Mouse (Mus musculus): Measurements from ENCODE around the gene Ajuba. TPM values are rescaled to one million over a fixed set of nuclear protein-coding genes. Genes with fewer than 3 reads are reported as not detected.

The Ajuba gene
- 10 to 100 TPM; 13.2 to 19.5 TPM for polyA plus RNA-seq (2012; fragmentation: generic; extraction: Trizol)

GRCm38 (mm10) chr14:54577089-54577982, at the start of gene Ajuba:
Gene Ajuba (minus strand): TSS chr14:54577558.

GRCm38 (mm10) chr14:54621133-54621532, 43.8 kb upstream of the Ajuba start, which contains the start of gene Psmb11:
Gene Psmb11 (plus strand): TSS chr14:54621433.

GRCm38 (mm10) chr14:54617897-54618365, 40.6 kb upstream of the Ajuba start, which contains the start of gene Psmb5:
Gene Psmb5 (minus strand): TSS chr14:54618022.

GRCm38 (mm10) chr14:54605752-54606321, 28.5 kb upstream of the Ajuba start, which contains the start of gene 4931414P19Rik:
Gene 4931414P19Rik (minus strand): TSS chr14:54605993.

GRCm38 (mm10) chr14:54553975-54554769, 23.2 kb downstream of the Ajuba start, which contains the start of gene Haus4:
Gene Haus4 (minus strand): TSS chr14:54554616.

Other genes with a start within 250 kb of the Ajuba start
- 10 to 100 TPM; 66.8 to 70.6 TPM for gene Oxa1l, start 216.7 kb downstream of the Ajuba start, polyA plus RNA-seq (2012; fragmentation: generic; extraction: Trizol)
- 1 to 10 TPM in 1 of 2 experiments, under 1 TPM in 1; 0.19 to 1.9 TPM for gene Slc7a7, start 159.8 kb downstream of the Ajuba start, polyA plus RNA-seq (2012; fragmentation: generic; extraction: Trizol)
- gene Mrpl52, start 150.6 kb downstream of the Ajuba start, polyA plus RNA-seq (2012; fragmentation: generic; extraction: Trizol) = 100 to 1,000 TPM; 362 to 381 TPM
- 100 to 1,000 TPM in 1 of 2 experiments, 10 to 100 TPM in 1; 33.7 to 322 TPM for gene Mmp14, start 145.9 kb downstream of the Ajuba start, polyA plus RNA-seq (2012; fragmentation: generic; extraction: Trizol)
- 10 to 100 TPM; 33.4 to 60.8 TPM for gene Lrp10, start 113.4 kb downstream of the Ajuba start, polyA plus RNA-seq (2012; fragmentation: generic; extraction: Trizol)
- gene Rem2, start 101.5 kb downstream of the Ajuba start, polyA plus RNA-seq (2012; fragmentation: generic; extraction: Trizol) = under 1 TPM in 1 of 2 experiments, not detected in 1; 0.18 TPM
- 10 to 100 TPM; 35.7 to 56.0 TPM for gene Prmt5, start 60.0 kb downstream of the Ajuba start, polyA plus RNA-seq (2012; fragmentation: generic; extraction: Trizol)
- 10 to 100 TPM; 27.7 to 29.6 TPM for gene Haus4, start 22.9 kb downstream of the Ajuba start, polyA plus RNA-seq (2012; fragmentation: generic; extraction: Trizol)
- 1 to 10 TPM; 1.4 to 8.7 TPM for gene 4931414P19Rik, start 28.4 kb upstream of the Ajuba start, polyA plus RNA-seq (2012; fragmentation: generic; extraction: Trizol)
- 100 to 1,000 TPM; 235 to 495 TPM for gene Psmb5, start 40.5 kb upstream of the Ajuba start, polyA plus RNA-seq (2012; fragmentation: generic; extraction: Trizol)
- gene Psmb11, start 43.9 kb upstream of the Ajuba start, polyA plus RNA-seq (2012; fragmentation: generic; extraction: Trizol) = under 1 TPM; 0.02 TPM
- not detected for gene Gm17606, start 63.4 kb upstream of the Ajuba start, polyA plus RNA-seq (2012; fragmentation: generic; extraction: Trizol)
- 1 to 10 TPM in 1 of 2 experiments, under 1 TPM in 1; 0.97 to 2.1 TPM for gene Cdh24, start 63.8 kb upstream of the Ajuba start, polyA plus RNA-seq (2012; fragmentation: generic; extraction: Trizol)
- 10 to 100 TPM in 1 of 2 experiments, 1 to 10 TPM in 1; 7.4 to 30.1 TPM for gene 1700123O20Rik, start 108.7 kb upstream of the Ajuba start, polyA plus RNA-seq (2012; fragmentation: generic; extraction: Trizol)
- 10 to 100 TPM; 31.4 to 94.4 TPM for gene Acin1, start 109.4 kb upstream of the Ajuba start, polyA plus RNA-seq (2012; fragmentation: generic; extraction: Trizol)
- gene Gm29776, start 121.3 kb upstream of the Ajuba start, polyA plus RNA-seq (2012; fragmentation: generic; extraction: Trizol) = under 1 TPM in 1 of 2 experiments, not detected in 1; 0.06 TPM
- not detected for gene Cebpe, start 134.6 kb upstream of the Ajuba start, polyA plus RNA-seq (2012; fragmentation: generic; extraction: Trizol)
- gene Slc7a8, start 204.4 kb upstream of the Ajuba start, polyA plus RNA-seq (2012; fragmentation: generic; extraction: Trizol) = under 1 TPM in 1 of 2 experiments, not detected in 1; 0.01 TPM
- not detected for gene Rnf212b, start 236.6 kb upstream of the Ajuba start, polyA plus RNA-seq (2012; fragmentation: generic; extraction: Trizol)